ENCODE assay signal across 8 mouse cellular contexts in the genomic region with DNA sequence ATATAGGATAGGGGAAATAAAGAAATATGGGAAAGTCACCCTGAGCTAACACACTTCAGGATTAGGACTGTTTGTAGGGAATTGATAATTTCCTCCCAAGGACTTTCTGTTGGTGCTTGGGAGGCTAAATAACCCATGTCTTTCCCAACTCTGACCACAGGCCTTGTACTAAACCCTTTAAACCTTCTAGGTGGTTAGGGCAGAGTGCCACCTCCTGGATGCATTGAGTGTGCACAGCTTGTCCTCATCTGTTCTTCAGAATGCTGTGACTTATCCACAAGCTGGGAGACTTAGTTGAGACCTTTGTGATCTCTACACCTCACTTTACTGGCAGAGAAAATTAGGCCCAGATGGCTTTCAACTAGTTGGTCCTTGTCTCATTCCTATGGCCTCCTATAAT. TPM values are rescaled to one million over a fixed set of nuclear protein-coding genes. Genes with fewer than 3 reads are reported as not detected.
DNase-seq lines count a peak whose midpoint lies in the region; ATAC-seq and TF ChIP-seq lines count a peak whose summit lies in the region.

No protein-coding gene starts in this region.

- ATAC-seq in kidney, embryonic 15.5 days (replicated peaks; ENCODE audit: low FRiP score): no peak; the same call in 1 of the 2 replicates
- ATAC-seq in intestine, embryonic 15.5 days: 0 out of 2 replicates have a peak, but pooled peaks have one; percentile 58
- no peak for ATAC-seq in cerebellum, adult (ENCODE audit: insufficient number of reproducible peaks, low FRiP score, low TSS enrichment)
- ATAC-seq in granulocyte monocyte progenitor cell, adult 5-6 weeks (replicated peaks; ENCODE audit: poor library complexity, severe bottlenecking): no peak

- no peak overlapping the region for H3ac ChIP-seq in C2C12 (ENCODE audit: control insufficient read depth, insufficient read length, low read depth)

- H3K79me2 ChIP-seq in C2C12 (ENCODE audit: control insufficient read depth, insufficient read depth): no peaks in the 10 kb centered on the region

- no peaks in the 10 kb centered on the region for H3K4me1 ChIP-seq in kidney, embryonic 15.5 days
- H3K4me1 ChIP-seq in intestine, embryonic 15.5 days (replicated peaks): no peaks in the 10 kb centered on the region

- no peak overlapping the region for H3K4me2 ChIP-seq in kidney, embryonic 15.5 days
- H3K4me2 ChIP-seq in intestine, embryonic 15.5 days (replicated peaks): no peak overlapping the region

- peak; percentile 69 for TF ChIP-seq CTCF in C2C12 (IDR thresholded peaks at IDR 0.05; ENCODE audit: control insufficient read depth, insufficient read depth, insufficient read length)

- H3K79me3 ChIP-seq in C2C12 (ENCODE audit: low read depth): no peaks in the 10 kb centered on the region

- DNase-seq in kidney, adult 9 months: peak; percentile 37
- DNase-seq in adrenal gland, adult (ENCODE audit: inconsistent age in 2 of 2, low spot score in 1 of 2): peak; percentile 44 to 88
- peak; percentile 7 for DNase-seq in retina, postnatal 1 day

- H3K27me3 ChIP-seq in kidney, embryonic 15.5 days: no peaks in the 10 kb centered on the region
- no peaks in the 10 kb centered on the region for H3K27me3 ChIP-seq in C2C12 (ENCODE audit: control insufficient read depth, insufficient read depth, insufficient read length)
- H3K27me3 ChIP-seq in intestine, embryonic 15.5 days (replicated peaks): no peaks in the 10 kb centered on the region

- H3K9ac ChIP-seq in kidney, embryonic 15.5 days: no peak overlapping the region
- H3K9ac ChIP-seq in intestine, embryonic 15.5 days: no peak overlapping the region

- H3K36me3 ChIP-seq in kidney, embryonic 15.5 days: no peaks in the 10 kb centered on the region
- H3K36me3 ChIP-seq in C2C12 (ENCODE audit: control insufficient read depth, insufficient read depth): no peaks in the 10 kb centered on the region
- no peaks in the 10 kb centered on the region for H3K36me3 ChIP-seq in intestine, embryonic 15.5 days

- H3K27ac ChIP-seq in kidney, embryonic 15.5 days: no peak overlapping the region
- no peak overlapping the region for H3K27ac ChIP-seq in intestine, embryonic 15.5 days

- no peak overlapping the region for H3K4me3 ChIP-seq in kidney, embryonic 15.5 days (replicated peaks)
- H3K4me3 ChIP-seq in C2C12 (ENCODE audit: insufficient read depth, poor library complexity, severe bottlenecking): no peak overlapping the region
- no peak overlapping the region for H3K4me3 ChIP-seq in intestine, embryonic 15.5 days (replicated peaks)

- no peaks in the 10 kb centered on the region for H3K9me3 ChIP-seq in kidney, embryonic 15.5 days (replicated peaks)
- no peaks in the 10 kb centered on the region for H3K9me3 ChIP-seq in intestine, embryonic 15.5 days

TF ChIP-seq in C2C12, 6 proteins besides CTCF, POLR2A, EP300 and RAD21:
- no peak for TF ChIP-seq MAX (IDR thresholded peaks at IDR 0.05)
- TF ChIP-seq MYOD1 (IDR thresholded peaks at IDR 0.05; ENCODE audit: control insufficient read depth, insufficient read length, low read depth): no peak
- no peak for TF ChIP-seq MYOG (IDR thresholded peaks at IDR 0.05; ENCODE audit: control insufficient read depth, extremely low read depth, insufficient read length)
- TF ChIP-seq FOSL1 (IDR thresholded peaks at IDR 0.05; ENCODE audit: insufficient read depth, low read length, poor library complexity, severe bottlenecking): no peak
- TF ChIP-seq USF1 (IDR thresholded peaks at IDR 0.05; ENCODE audit: low read depth): no peak
- TF ChIP-seq CEBPB (IDR thresholded peaks at IDR 0.05; ENCODE audit: low read depth): peak; percentile 30

RNA-seq across cellular contexts. Expression of gene Sprr4, which starts 10.5 kb away (rescaled TPM):
- not detected in 2 replicates for polyA plus RNA-seq in kidney, embryonic 15.5 days (2015; fragmentation: Nextera tagmentation; extraction: Ambion mirVana)
- not detected for polyA plus RNA-seq in C2C12 (2012; fragmentation: generic; extraction: Trizol)
- not detected in 2 replicates for polyA plus RNA-seq in intestine, embryonic 15.5 days (2015; fragmentation: Nextera tagmentation; extraction: Ambion mirVana)
- total RNA-seq in granulocyte monocyte progenitor cell, adult 5-6 weeks (2014; fragmentation: Nextera tagmentation): not detected in 2 replicates
- total RNA-seq in granulocyte monocyte progenitor cell, adult 5-6 weeks (2017): not detected in 2 replicates

RNA-seq across cellular contexts. Expression of gene 2310046K23Rik, which starts 23.5 kb away (rescaled TPM):
- not detected in 2 replicates for polyA plus RNA-seq in kidney, embryonic 15.5 days (2015; fragmentation: Nextera tagmentation; extraction: Ambion mirVana)
- polyA plus RNA-seq in C2C12 (2012; fragmentation: generic; extraction: Trizol): not detected
- polyA plus RNA-seq in intestine, embryonic 15.5 days (2015; fragmentation: Nextera tagmentation; extraction: Ambion mirVana): not detected in 2 replicates
- not detected in 2 replicates for total RNA-seq in granulocyte monocyte progenitor cell, adult 5-6 weeks (2014; fragmentation: Nextera tagmentation)
- total RNA-seq in granulocyte monocyte progenitor cell, adult 5-6 weeks (2017): not detected in 2 replicates

RNA-seq across cellular contexts. Expression of gene Sprr1a, which starts 25.1 kb away (rescaled TPM):
- polyA plus RNA-seq in kidney, embryonic 15.5 days (2015; fragmentation: Nextera tagmentation; extraction: Ambion mirVana): 15.2 and 17.5 TPM in 2 replicates
- 23.8 TPM for polyA plus RNA-seq in C2C12 (2012; fragmentation: generic; extraction: Trizol)
- polyA plus RNA-seq in intestine, embryonic 15.5 days (2015; fragmentation: Nextera tagmentation; extraction: Ambion mirVana): 1.1 and 1.2 TPM in 2 replicates
- not detected in 2 replicates for total RNA-seq in granulocyte monocyte progenitor cell, adult 5-6 weeks (2014; fragmentation: Nextera tagmentation)
- not detected in 2 replicates for total RNA-seq in granulocyte monocyte progenitor cell, adult 5-6 weeks (2017)

RNA-seq across cellular contexts. Expression of gene Sprr3, which starts 52.3 kb away (rescaled TPM):
- 0.18 TPM in 1 of 2 replicates, not detected in the other for polyA plus RNA-seq in kidney, embryonic 15.5 days (2015; fragmentation: Nextera tagmentation; extraction: Ambion mirVana)
- not detected for polyA plus RNA-seq in C2C12 (2012; fragmentation: generic; extraction: Trizol)
- not detected in 2 replicates for polyA plus RNA-seq in intestine, embryonic 15.5 days (2015; fragmentation: Nextera tagmentation; extraction: Ambion mirVana)
- not detected in 2 replicates for total RNA-seq in granulocyte monocyte progenitor cell, adult 5-6 weeks (2014; fragmentation: Nextera tagmentation)
- total RNA-seq in granulocyte monocyte progenitor cell, adult 5-6 weeks (2017): not detected in 2 replicates

Comparison
In these comparisons a context has a peak if more than half of its experiments do, and no peak if none do; other contexts are left out.
1. DNase-seq: peak in every context shown above with its lines; median percentile 66 in adrenal gland, adult; 37 in kidney, adult 9 months; 7 in retina, postnatal 1 day.